Mouse (Mus musculus) MEL (cell line): ENCODE results near the gene Pdhx. TPM values are rescaled to one million over a fixed set of nuclear protein-coding genes. Genes with fewer than 3 reads are reported as not detected.

ENCODE experiments used
- DNase-seq: peaks from one replicate; pipeline ENCODE4 v3.0.0; 2011; ENCODE audit warnings: low read depth, low spot score
- H3K27ac ChIP-seq: 2 replicates; pipeline ENCODE4 v1.5.1; 2012; ENCODE audit warnings: low read depth, mild to moderate bottlenecking, control low read depth, low read length, moderate library complexity; ENCODE audit not compliant: control insufficient read depth
- H3K27me3 ChIP-seq, 2 experiments: fragments of 150-350 bp in 1 of 2; sonication (generic) in 1 of 2; 2 replicates each; pipeline ENCODE4 v1.6.1; 2012; ENCODE audit warnings: low read length in 2 of 2, mild to moderate bottlenecking in 2 of 2, improper control_type of control experiment in 1 of 2, moderate library complexity in 1 of 2; ENCODE audit not compliant: insufficient read depth in 2 of 2, control insufficient read depth in 1 of 2
- H3K36me3 ChIP-seq, 2 experiments: 2 replicates each; pipeline ENCODE4 v1.6.1; 2012 to 2014; ENCODE audit warnings: low read length in 2 of 2, improper control_type of control experiment in 1 of 2, inconsistent platforms in 1 of 2, mild to moderate bottlenecking in 1 of 2; ENCODE audit not compliant: insufficient read depth in 2 of 2, control insufficient read depth in 1 of 2
- H3K4me1 ChIP-seq, 2 experiments: fragments of 150-350 bp in 1 of 2; sonication (generic) in 1 of 2; 2 replicates each; pipeline ENCODE4 v1.6.1; 2012; ENCODE audit warnings: low read length in 2 of 2, improper control_type of control experiment in 1 of 2, mild to moderate bottlenecking in 1 of 2; ENCODE audit not compliant: insufficient read depth in 2 of 2, control insufficient read depth in 1 of 2
- H3K4me3 ChIP-seq, 2 experiments: fragments of 150-350 bp in 1 of 2; sonication (generic) in 1 of 2; 2 replicates each; pipeline ENCODE4 v1.5.1; 2012; ENCODE audit warnings: low read depth in 2 of 2, low read length in 2 of 2, mild to moderate bottlenecking in 2 of 2, moderate library complexity in 2 of 2, control low read depth in 1 of 2, improper control_type of control experiment in 1 of 2; ENCODE audit not compliant: control insufficient read depth in 1 of 2, insufficient read depth in 1 of 2
- H3K79me2 ChIP-seq: 2 replicates; pipeline ENCODE4 v1.6.1; 2012; ENCODE audit warnings: mild to moderate bottlenecking, low read length, moderate library complexity; ENCODE audit not compliant: control insufficient read depth, poor library complexity, insufficient read depth
- H3K9ac ChIP-seq: 2 replicates; pipeline ENCODE4 v1.6.1; 2012; ENCODE audit warnings: low read depth, mild to moderate bottlenecking, control low read depth, low read length, moderate library complexity; ENCODE audit not compliant: control insufficient read depth, poor library complexity, severe bottlenecking
- H3K9me3 ChIP-seq: fragments of 150-350 bp; sonication (generic); replicated peaks from 2 replicates; pipeline ENCODE4 v1.6.1; 2012; ENCODE audit warnings: mild to moderate bottlenecking, low read length, improper control_type of control experiment, moderate library complexity; ENCODE audit not compliant: insufficient read depth
- BHLHE40 ChIP-seq: IDR thresholded peaks from 2 replicates; pipeline ENCODE4 v1.6.1; 2012; ENCODE audit warnings: low read depth, mild to moderate bottlenecking, inconsistent platforms, low read length, improper control_type of control experiment, borderline replicate concordance
- CTCF ChIP-seq, 3 experiments: IDR thresholded peaks in 2 of 3; conservative IDR thresholded peaks in 1 of 3; 2 replicates each; pipeline ENCODE4 v1.5.1; 2011 to 2012; ENCODE audit warnings: low read length in 3 of 3, low read depth in 2 of 3, mild to moderate bottlenecking in 2 of 3, improper control_type of control experiment in 1 of 3, inconsistent platforms in 1 of 3, mixed read lengths in 1 of 3, moderate library complexity in 1 of 3; ENCODE audit not compliant: control insufficient read depth in 1 of 3, insufficient read depth in 1 of 3, poor library complexity in 1 of 3, severe bottlenecking in 1 of 3
- EP300 ChIP-seq, 2 experiments: IDR thresholded peaks; 2 replicates each; pipeline ENCODE4 v1.6.1; 2011; ENCODE audit warnings: improper control_type of control experiment in 2 of 2, low read length in 2 of 2, low read depth in 1 of 2, mild to moderate bottlenecking in 1 of 2
- ETS1 ChIP-seq: IDR thresholded peaks from 2 replicates; pipeline ENCODE4 v1.6.1; 2012; ENCODE audit warnings: low read depth, mild to moderate bottlenecking, inconsistent platforms, low read length, improper control_type of control experiment, moderate library complexity
- GATA1 ChIP-seq: IDR thresholded peaks from 2 replicates; pipeline ENCODE4 v1.6.1; 2011; ENCODE audit warnings: low read depth, low read length, improper control_type of control experiment
- HCFC1 ChIP-seq: IDR thresholded peaks from 2 replicates; pipeline ENCODE4 v1.6.1; 2012; ENCODE audit warnings: low read depth, mild to moderate bottlenecking, inconsistent platforms, low read length, improper control_type of control experiment, moderate library complexity
- KAT2A ChIP-seq: conservative IDR thresholded peaks from 2 replicates; pipeline ENCODE4 v1.6.1; 2012; ENCODE audit warnings: low read depth, low read length, improper control_type of control experiment, inconsistent platforms
- MAX ChIP-seq: IDR thresholded peaks from 2 replicates; pipeline ENCODE4 v1.6.1; 2011; ENCODE audit warnings: low read length, improper control_type of control experiment
- MEF2A ChIP-seq: IDR thresholded peaks from 2 replicates; pipeline ENCODE4 v1.6.1; 2014; ENCODE audit warnings: low read depth, mild to moderate bottlenecking, inconsistent platforms, low read length, improper control_type of control experiment; ENCODE audit not compliant: poor library complexity, insufficient replicate concordance, severe bottlenecking; ENCODE audit errors: extremely low read depth
- MYC ChIP-seq: IDR thresholded peaks from 2 replicates; pipeline ENCODE4 v1.6.1; 2011; ENCODE audit warnings: low read depth, mild to moderate bottlenecking, low read length, improper control_type of control experiment, moderate library complexity
- NELFE ChIP-seq: IDR thresholded peaks from 2 replicates; pipeline ENCODE4 v1.6.1; 2011; ENCODE audit warnings: low read depth, low read length, improper control_type of control experiment
- RAD21 ChIP-seq: IDR thresholded peaks from 2 replicates; pipeline ENCODE4 v1.6.1; 2011; ENCODE audit warnings: mild to moderate bottlenecking, low read depth, low read length, improper control_type of control experiment
- RCOR1 ChIP-seq: IDR thresholded peaks from 2 replicates; pipeline ENCODE4 v1.6.1; 2012; ENCODE audit warnings: low read depth, mild to moderate bottlenecking, inconsistent platforms, low read length, improper control_type of control experiment
- SMC3 ChIP-seq: IDR thresholded peaks from 2 replicates; pipeline ENCODE4 v1.6.1; 2011; ENCODE audit warnings: low read depth, low read length, improper control_type of control experiment
- TAL1 ChIP-seq: IDR thresholded peaks from 2 replicates; pipeline ENCODE4 v1.6.1; 2012; ENCODE audit warnings: mild to moderate bottlenecking, inconsistent platforms, low read length, moderate library complexity, mixed read lengths
- TCF12 ChIP-seq: IDR thresholded peaks from 2 replicates; pipeline ENCODE4 v1.6.1; 2014; ENCODE audit warnings: low read depth, mild to moderate bottlenecking, inconsistent platforms, low read length, improper control_type of control experiment, moderate library complexity
- ZC3H11A ChIP-seq: IDR thresholded peaks from 2 replicates; pipeline ENCODE4 v1.6.1; 2012; ENCODE audit warnings: low read depth, mild to moderate bottlenecking, inconsistent platforms, low read length, improper control_type of control experiment
- polyA plus RNA-seq, 2 experiments: library from polyadenylated mRNA; stranded (reverse) in 1 of 2; unstranded in 1 of 2; fragments of >175 nt in 1 of 2; fragments of >200 nt in 1 of 2; gene quantifications; 2 replicates each; pipeline versions ENCODE4 v1.2.1 to v1.2.4; 2012; ENCODE audit warnings: low replicate concordance in 2 of 2, low read depth in 1 of 2; ENCODE audit not compliant: insufficient read length in 2 of 2, insufficient read depth in 1 of 2, missing spikeins in 1 of 2
- total RNA-seq: library from RNA; depleted of rRNA; stranded (reverse); fragments of 300-350 nt; gene quantifications from 2 replicates; pipeline ENCODE4 v1.2.3, GENCODE M21; 2012

Pdhx gene
- total and polyA plus RNA-seq, 3 experiments: 48.4 to 73.3 TPM; not detected in 1

GRCm38 (mm10) chr2:103117212-103117611 is 43.9 kb upstream of the Pdhx start:
- DNase-seq: peak; percentile 44
- no peaks in the 10 kb centered on the region for H3K79me2 ChIP-seq
- H3K4me3 ChIP-seq: no peak overlapping the region
- no peak for TF ChIP-seq MEF2A
- TF ChIP-seq ETS1: peak; percentile 53
- TF ChIP-seq RAD21: no peak
- peak; percentile 41 to 57; a peak in 3 of 4 replicates for TF ChIP-seq EP300 (IDR thresholded peaks at IDR 0.05; ENCODE audit: low read depth in 1 of 2, low read length in 2 of 2)
- no peak for TF ChIP-seq CTCF (IDR thresholded peaks at IDR 0.05 in 2 of 3, conservative IDR thresholded peaks at IDR 0.05 in 1 of 3; ENCODE audit: control insufficient read depth in 1 of 3, insufficient read depth in 1 of 3, low read depth in 2 of 3, low read length in 3 of 3, poor library complexity in 1 of 3, severe bottlenecking in 1 of 3)
- peak; percentile 56; the same call in 1 of the 2 replicates for TF ChIP-seq RCOR1
- 0 out of 2 replicates have a peak, but pooled peaks have one; percentile 29 for TF ChIP-seq TCF12
- TF ChIP-seq BHLHE40: no peak
- TF ChIP-seq GATA1: peak; percentile 32; the same call in 1 of the 2 replicates
- H3K9ac ChIP-seq: no peak overlapping the region
- H3K4me1 ChIP-seq: peaks cover 15 to 30% of the 10 kb centered on the region in 2 experiments
- no peaks in the 10 kb centered on the region for H3K27me3 ChIP-seq
- peaks cover 0 to 24% of the 10 kb centered on the region in 2 experiments; a peak in 2 of 4 replicates for H3K36me3 ChIP-seq
- H3K9me3 ChIP-seq: no peaks in the 10 kb centered on the region
- no peak overlapping the region for H3K27ac ChIP-seq

- H3K27me3 ChIP-seq: no peaks in the 10 kb centered on the region
- H3K4me3 ChIP-seq: no peak overlapping the region
- DNase-seq: no peak
Measured at GRCm38 (mm10) chr2:103111669-103112068, 38.4 kb upstream of the Pdhx start.

GRCm38 (mm10) chr2:103106172-103106571 is 32.9 kb upstream of the Pdhx start:
- Histone ChIP-seq H3K27ac (no peak overlapping the region), H3K9ac (no peak overlapping the region)
- no peak for DNase-seq

More at GRCm38 (mm10) chr2:103111669-103112068, 38.4 kb upstream of the Pdhx start:
- Histone ChIP-seq H3K9ac (no peak overlapping the region), H3K4me1 (peaks cover under 1 to 5% of the 10 kb centered on the region in 2 experiments; a peak in 3 of 4 replicates), H3K36me3 (peaks cover 0 to under 1% of the 10 kb centered on the region in 2 experiments; a peak in 2 of 4 replicates), H3K79me2 (no peaks in the 10 kb centered on the region), H3K27ac (no peak overlapping the region), H3K9me3 (no peaks in the 10 kb centered on the region)
- TF ChIP-seq SMC3: no peak
- TF ChIP-seq TAL1: no peak
- no peak for TF ChIP-seq MYC
- TF ChIP-seq KAT2A: no peak
- no peak for TF ChIP-seq MEF2A
- no peak for TF ChIP-seq NELFE
- TF ChIP-seq HCFC1: no peak
- TF ChIP-seq ZC3H11A: no peak

More at GRCm38 (mm10) chr2:103106172-103106571, 32.9 kb upstream of the Pdhx start:
- Histone ChIP-seq H3K27me3 (no peaks in the 10 kb centered on the region), H3K9me3 (no peaks in the 10 kb centered on the region), H3K4me1 (no peaks in the 10 kb centered on the region), H3K4me3 (no peak overlapping the region), H3K79me2 (no peaks in the 10 kb centered on the region), H3K36me3 (no peaks in the 10 kb centered on the region)
- TF ChIP-seq ZC3H11A (no peak), MAX (no peak), TCF12 (no peak)
